Mouse (Mus musculus) forebrain, postnatal 0 days (tissue): ENCODE data around the gene Zgpat. TPM values are rescaled to one million over a fixed set of nuclear protein-coding genes. Genes with fewer than 3 reads are reported as not detected.

Experiments
- ATAC-seq: fragments of 200-750 bp; cut with Nextera tagmentation; 2 replicates; pipeline ENCODE4 v1.8.0; 2017; ENCODE audit warnings: mild to moderate bottlenecking, moderate library complexity
- DNase-seq: peaks from one replicate; pipeline ENCODE4 v3.0.0-alpha.2; 2015
- H3K27ac ChIP-seq: fragments of 300-500 bp; sonication (generic); 2 replicates; pipeline ENCODE4 v1.5.1; 2014; ENCODE audit warnings: low read depth, mild to moderate bottlenecking, antibody characterized with exemption, low read length, moderate library complexity, mixed read lengths
- H3K27me3 ChIP-seq: fragments of 300-500 bp; sonication (generic); 2 replicates; pipeline ENCODE4 v1.6.1; 2014; ENCODE audit warnings: mild to moderate bottlenecking, low read length, mixed read lengths; ENCODE audit not compliant: insufficient read depth
- H3K36me3 ChIP-seq: fragments of 300-500 bp; sonication (generic); 2 replicates; pipeline ENCODE4 v1.6.1; 2014; ENCODE audit warnings: mild to moderate bottlenecking, moderate library complexity; ENCODE audit not compliant: insufficient read depth
- H3K4me1 ChIP-seq: fragments of 300-500 bp; sonication (generic); 2 replicates; pipeline ENCODE4 v1.6.1; 2014; ENCODE audit warnings: antibody characterized with exemption; ENCODE audit not compliant: insufficient read depth
- H3K4me2 ChIP-seq: fragments of 300-500 bp; sonication (generic); 2 replicates; pipeline ENCODE4 v1.6.1; 2014; ENCODE audit warnings: low read depth, mild to moderate bottlenecking, moderate library complexity
- H3K4me3 ChIP-seq: fragments of 300-500 bp; sonication (generic); 2 replicates; pipeline ENCODE4 v1.5.1; 2014; ENCODE audit warnings: low read depth, low read length, mixed read lengths
- H3K9ac ChIP-seq: fragments of 300-500 bp; sonication (generic); 2 replicates; pipeline ENCODE4 v1.6.1; 2014; ENCODE audit warnings: mild to moderate bottlenecking
- H3K9me3 ChIP-seq: fragments of 300-500 bp; sonication (generic); 2 replicates; pipeline ENCODE4 v1.6.1; 2016; ENCODE audit warnings: low read length
- CTCF ChIP-seq: sonication (generic); IDR thresholded peaks from 2 replicates; pipeline ENCODE4 v1.5.1; 2016; ENCODE audit warnings: antibody characterized with exemption, control low read depth, low read depth
- WGBS: fragments of 180-500 bp; shearing (Covaris S2); extraction: QIAGEN DNeasy Blood & Tissue Kit; methylation state at CpG from one replicate; pipeline ENCODE4 v1.1.7; 2014; 5-methylcytosine and 5-hydroxymethylcytosine counted together
- polyA plus RNA-seq: library from polyadenylated mRNA; unstranded; fragments of >200 nt; fragmentation: Nextera tagmentation; extraction: Ambion mirVana; gene quantifications from 2 replicates; pipeline ENCODE4 v1.2.1, GENCODE M21; 2015
- total RNA-seq: library from RNA; depleted of rRNA; stranded (reverse); fragments of >200 nt; gene quantifications from 2 replicates; pipeline ENCODE4 v1.2.3, GENCODE M21; 2014

Gene Zgpat
- total and polyA plus RNA-seq, 2 experiments from 2014 or later: 39.6 to 99.0 TPM

DNA sequence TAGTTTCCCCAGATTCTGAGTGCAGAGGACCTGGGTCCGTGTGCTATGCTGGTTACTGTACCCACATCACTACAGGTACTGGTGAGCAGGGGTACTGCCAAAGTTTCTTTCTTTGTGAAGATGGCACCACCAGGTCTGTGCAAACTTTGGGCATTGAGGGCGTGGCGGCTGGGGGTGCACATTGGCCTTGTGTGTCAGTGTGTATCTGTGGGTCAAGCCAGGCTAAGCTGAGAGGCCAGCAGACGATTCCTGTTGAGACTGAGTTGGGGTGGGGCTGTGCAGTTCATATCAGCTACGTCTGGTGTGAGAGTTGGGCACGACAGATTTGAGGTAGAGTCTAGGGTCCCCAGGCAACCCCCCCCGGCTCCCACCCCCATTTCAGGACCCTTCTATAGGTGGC, 19.7 kb downstream of the Zgpat start:
- no peaks in the 10 kb centered on the region for H3K4me1 ChIP-seq
- no peak overlapping the region for H3K9ac ChIP-seq
- WGBS: 85% methylated on average over 7 of the region's 7 CpGs
- H3K27ac ChIP-seq: no peak overlapping the region
- H3K9me3 ChIP-seq: no peaks in the 10 kb centered on the region
- DNase-seq (no peak), ATAC-seq (0 out of 2 replicates have a peak, but pooled peaks have one; percentile 10)
- H3K4me3 ChIP-seq: no peak overlapping the region
- H3K4me2 ChIP-seq: no peak overlapping the region
- no peak for TF ChIP-seq CTCF
- H3K36me3 ChIP-seq: peaks cover 52% of the 10 kb centered on the region
- no peaks in the 10 kb centered on the region for H3K27me3 ChIP-seq

DNA sequence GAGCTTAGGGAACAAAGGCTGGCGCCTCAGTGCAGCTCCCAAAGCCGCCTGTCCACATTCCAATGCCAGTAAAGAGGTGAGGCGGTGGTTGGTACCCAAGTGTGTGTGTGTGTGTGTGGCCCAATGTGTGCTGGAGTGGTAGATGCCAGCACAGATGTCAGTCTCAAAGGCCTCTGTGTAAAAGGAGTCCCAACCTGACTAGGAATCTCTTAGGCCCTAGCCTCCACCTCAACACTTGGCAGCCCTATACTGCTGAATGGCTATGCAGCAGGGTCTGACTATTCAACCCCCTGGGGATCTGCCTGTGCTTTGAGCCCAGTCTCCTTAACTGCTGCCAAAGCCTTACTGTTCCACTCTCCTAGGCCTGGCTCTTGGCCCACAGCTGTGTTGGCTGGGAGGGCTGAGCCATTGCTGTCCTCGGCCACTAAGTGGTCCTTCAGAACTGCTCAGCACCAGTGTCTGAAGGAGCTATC, 20.2 kb downstream of the Zgpat start:
- ATAC-seq (peak; percentile 71), DNase-seq (peak; percentile 41)
- Histone ChIP-seq H3K36me3 (peaks cover 47% of the 10 kb centered on the region), H3K4me3 (no peak overlapping the region), H3K27me3 (no peaks in the 10 kb centered on the region), H3K27ac (0 out of 2 replicates have a peak overlapping the region, but pooled peaks have one; percentile 21), H3K4me1 (no peaks in the 10 kb centered on the region), H3K4me2 (no peak overlapping the region), H3K9me3 (no peaks in the 10 kb centered on the region), H3K9ac (no peak overlapping the region)
- 59% methylated on average over 4 of the region's 4 CpGs for WGBS
- TF ChIP-seq CTCF: no peak

DNA sequence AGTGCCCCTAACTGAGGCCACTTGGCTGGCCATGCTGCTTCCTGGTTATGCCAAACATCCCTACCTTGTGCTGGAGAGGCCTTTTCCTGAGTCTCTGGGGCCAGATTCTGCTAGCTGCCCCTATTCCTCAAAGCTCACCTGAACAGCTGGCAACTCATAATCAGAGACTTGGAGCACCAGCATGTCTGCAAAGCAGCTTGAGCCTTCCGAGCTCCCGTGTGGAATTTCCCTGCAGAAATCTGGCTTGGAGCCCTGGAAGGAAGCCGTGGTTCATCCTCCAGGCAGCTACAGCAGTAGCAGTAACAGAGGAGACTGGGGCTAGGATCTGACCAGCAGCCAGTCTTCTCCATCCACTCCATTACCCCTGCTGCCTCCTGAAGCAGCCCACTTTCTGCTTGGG, 21.2 kb downstream of the Zgpat start:
- H3K4me3 ChIP-seq: no peak overlapping the region
- DNase-seq (no peak), ATAC-seq (no peak)
- TF ChIP-seq CTCF: no peak
- no peak overlapping the region for H3K27ac ChIP-seq
- H3K36me3 ChIP-seq: peaks cover 40% of the 10 kb centered on the region
- H3K4me1 ChIP-seq: no peaks in the 10 kb centered on the region
- H3K9ac ChIP-seq: no peak overlapping the region
- H3K27me3 ChIP-seq: no peaks in the 10 kb centered on the region
- no peaks in the 10 kb centered on the region for H3K9me3 ChIP-seq
- 67% methylated on average over 3 of the region's 3 CpGs for WGBS
- no peak overlapping the region for H3K4me2 ChIP-seq

DNA sequence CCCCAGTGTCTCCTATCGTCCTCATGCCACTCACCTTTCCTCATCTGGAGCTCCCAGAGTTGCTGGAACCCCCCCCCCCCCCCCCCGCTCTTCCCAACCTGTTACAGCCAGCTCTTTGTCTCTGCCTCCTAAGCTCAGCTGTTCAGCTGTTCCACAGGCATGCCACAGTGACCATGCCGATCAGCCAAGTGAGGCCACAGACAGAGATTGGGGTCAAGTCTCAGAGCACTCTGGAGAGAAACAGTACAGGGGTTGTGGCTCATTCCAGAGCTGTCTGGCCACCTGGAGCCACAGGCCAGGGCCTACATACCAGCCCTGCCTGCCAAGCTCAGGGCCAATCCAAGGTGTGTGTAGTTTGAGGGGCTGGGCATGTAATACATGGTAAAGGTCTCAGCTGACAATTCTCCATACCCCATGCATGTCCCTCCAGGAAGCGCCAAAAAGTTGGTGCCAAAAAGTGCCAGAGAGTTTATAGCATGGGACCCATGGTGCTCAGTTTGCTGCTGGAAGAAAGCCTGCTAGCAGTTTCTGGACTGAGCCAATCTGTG, 22.0 kb downstream of the Zgpat start:
- ATAC-seq (no peak), DNase-seq (no peak)
- Histone ChIP-seq H3K36me3 (peaks cover 40% of the 10 kb centered on the region), H3K27me3 (no peaks in the 10 kb centered on the region), H3K9ac (no peak overlapping the region), H3K4me2 (no peak overlapping the region), H3K4me3 (no peak overlapping the region), H3K4me1 (no peaks in the 10 kb centered on the region), H3K27ac (no peak overlapping the region), H3K9me3 (no peaks in the 10 kb centered on the region)
- no peak for TF ChIP-seq CTCF
- 81% methylated on average over 4 of the region's 4 CpGs for WGBS

DNA sequence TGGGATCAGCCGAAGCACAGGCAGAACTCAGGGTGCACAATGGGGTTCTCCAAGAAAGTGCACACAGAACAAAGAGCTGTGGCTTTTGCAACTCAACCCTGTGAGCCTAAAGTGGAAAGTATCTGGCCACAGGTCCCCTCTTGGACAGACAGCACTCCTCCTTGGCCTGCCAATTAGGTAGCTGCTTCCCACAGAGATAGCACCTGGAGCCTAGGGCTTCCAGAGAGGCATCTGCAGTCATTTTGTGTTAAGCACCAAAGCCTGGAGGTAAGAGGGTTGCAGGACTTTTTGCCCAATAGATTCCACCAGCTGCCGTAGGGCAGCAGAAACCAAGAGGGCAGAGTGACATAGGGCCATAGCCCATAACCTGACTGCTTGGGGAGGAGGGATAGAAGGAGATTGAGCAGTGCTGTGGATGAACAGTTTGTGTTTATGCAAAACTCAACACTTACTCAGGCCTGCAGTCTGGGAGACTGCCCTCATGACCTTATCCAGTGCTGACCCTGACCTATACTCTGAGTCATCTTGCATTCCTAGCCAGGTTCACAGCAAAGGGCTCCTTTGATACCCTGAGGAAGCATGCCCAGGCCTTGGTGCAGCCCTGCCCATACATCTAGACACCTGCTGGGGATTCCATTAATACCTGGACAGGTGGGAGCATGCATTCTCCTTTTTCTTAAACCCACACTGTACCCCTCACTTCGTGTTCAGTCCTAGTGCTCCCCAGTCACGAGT, 25.6 kb downstream of the Zgpat start:
- 76% methylated on average over 4 of the region's 4 CpGs for WGBS
- H3K27me3 ChIP-seq: no peaks in the 10 kb centered on the region

DNA sequence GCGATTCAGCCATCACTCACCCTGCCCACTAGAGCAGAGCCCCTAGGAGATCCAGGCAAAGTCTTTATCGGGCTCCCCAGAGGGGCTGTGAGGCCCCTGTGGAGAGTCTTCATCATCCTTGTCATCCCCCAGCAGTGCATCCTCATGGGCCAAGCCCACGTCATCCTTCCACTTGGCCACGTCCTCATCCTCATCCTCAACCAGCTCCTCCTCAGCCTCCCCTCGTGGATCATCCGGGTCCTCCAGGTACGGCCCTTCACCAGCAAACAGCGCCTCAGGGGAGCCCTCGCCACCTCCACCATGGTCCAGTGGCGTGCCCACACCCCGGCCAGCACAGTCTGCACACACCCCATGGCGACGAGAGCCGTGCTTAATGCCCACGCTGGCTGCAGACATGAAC, 26.3 kb downstream of the Zgpat start:
- ATAC-seq: no peak
- Histone ChIP-seq H3K9ac (no peak overlapping the region), H3K27ac (no peak overlapping the region), H3K9me3 (no peaks in the 10 kb centered on the region), H3K4me3 (no peak overlapping the region), H3K4me1 (no peaks in the 10 kb centered on the region), H3K27me3 (no peaks in the 10 kb centered on the region), H3K36me3 (0 out of 2 replicates have a peak, but pooled peaks cover 19% of the 10 kb centered on the region), H3K4me2 (no peak overlapping the region)
- WGBS: 88% methylated on average over 15 of the region's 15 CpGs
- DNase-seq: no peak
- no peak for TF ChIP-seq CTCF

More for the DNA sequence above, 25.6 kb downstream of the Zgpat start:
- H3K9ac ChIP-seq: no peak overlapping the region
- no peak for TF ChIP-seq CTCF
- no peak overlapping the region for H3K4me3 ChIP-seq
- no peak overlapping the region for H3K27ac ChIP-seq
- 0 out of 2 replicates have a peak, but pooled peaks cover 19% of the 10 kb centered on the region for H3K36me3 ChIP-seq
- no peak overlapping the region for H3K4me2 ChIP-seq
- no peaks in the 10 kb centered on the region for H3K4me1 ChIP-seq
- DNase-seq (no peak), ATAC-seq (no peak)
- no peaks in the 10 kb centered on the region for H3K9me3 ChIP-seq

DNA sequence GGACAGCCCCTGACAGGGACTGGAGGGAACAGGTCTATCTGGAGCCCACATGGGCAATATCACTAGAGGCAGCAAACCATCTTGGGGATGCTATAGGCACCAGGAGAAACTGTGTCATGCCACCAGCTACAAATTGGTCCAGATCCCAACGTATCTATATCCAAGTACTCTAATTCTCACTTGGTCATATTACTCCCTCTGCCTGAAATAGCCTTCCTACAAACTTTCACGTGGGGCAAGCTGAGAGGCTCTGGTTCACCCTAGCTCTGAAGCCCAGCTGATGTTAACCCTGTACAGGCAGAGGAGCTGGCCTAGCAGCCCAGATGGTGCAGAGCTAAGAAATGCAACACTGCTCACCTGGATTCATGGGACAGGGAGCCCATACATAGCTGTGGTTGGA, 26.8 kb downstream of the Zgpat start:
- no peaks in the 10 kb centered on the region for H3K9me3 ChIP-seq
- no peak overlapping the region for H3K27ac ChIP-seq
- 0 out of 2 replicates have a peak, but pooled peaks cover 19% of the 10 kb centered on the region for H3K36me3 ChIP-seq
- DNase-seq: no peak
- no peak overlapping the region for H3K9ac ChIP-seq
- ATAC-seq: no peak
- no peak for TF ChIP-seq CTCF
- 76% methylated on average over 2 of the region's 2 CpGs for WGBS
- no peaks in the 10 kb centered on the region for H3K4me1 ChIP-seq
- no peak overlapping the region for H3K4me2 ChIP-seq
- no peak overlapping the region for H3K4me3 ChIP-seq
- H3K27me3 ChIP-seq: no peaks in the 10 kb centered on the region
